Mouse (Mus musculus): ENCODE results near the gene Tnfrsf23. TPM values are rescaled to one million over a fixed set of nuclear protein-coding genes. Genes with fewer than 3 reads are reported as not detected.
"Not testable (repeated sequence)": the region's sequence is repeated elsewhere in the genome, so short reads cannot be mapped to it uniquely, and the experiment has no call there.

Gene Tnfrsf23
- polyA plus RNA-seq, 1 experiment from 2014 or later = 5.0 TPM

DNA sequence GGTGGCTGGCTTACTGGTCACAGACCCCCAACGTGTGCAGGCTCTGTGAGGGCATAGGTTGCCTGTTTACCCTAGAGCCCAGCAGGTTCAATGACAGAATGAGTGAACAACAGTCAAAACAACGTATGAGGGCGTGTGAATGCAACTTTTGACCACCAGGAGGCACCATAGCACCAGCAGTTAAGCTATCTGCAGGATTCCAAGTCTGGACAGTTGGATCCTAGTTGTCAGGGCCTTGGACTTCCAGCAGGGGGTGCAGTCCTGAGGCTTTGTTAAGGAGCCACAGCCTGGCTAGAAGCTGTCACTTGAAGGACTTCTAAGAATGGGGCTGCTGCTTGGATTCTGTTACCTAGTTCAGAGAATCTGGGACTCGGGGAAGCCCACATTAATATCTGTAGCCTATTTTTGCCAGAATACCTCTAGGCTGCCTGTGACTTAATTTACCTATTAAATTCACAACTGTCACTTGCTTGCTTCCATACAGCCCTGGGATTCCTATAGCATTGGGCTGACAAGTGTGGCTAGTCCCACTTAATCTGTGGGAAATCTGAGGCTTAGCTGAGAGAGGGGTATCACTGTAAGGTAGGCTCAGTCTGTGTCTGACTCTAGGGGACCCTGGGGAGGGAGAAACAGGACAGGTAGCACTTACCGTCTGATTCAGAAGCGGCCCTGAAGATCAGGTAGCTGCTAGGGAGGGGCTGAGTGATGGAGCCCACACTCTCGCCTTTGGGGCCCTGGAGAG is 21.2 kb upstream of the Tnfrsf23 start:
- H3K4me1 ChIP-seq = peaks cover under 1% of the 10 kb centered on the region
- H3K27me3 ChIP-seq = no peaks in the 10 kb centered on the region
- no peak overlapping the region for H3K27ac ChIP-seq
- H3K36me3 ChIP-seq = peaks cover 93% of the 10 kb centered on the region
- H3K9me3 ChIP-seq = no peaks in the 10 kb centered on the region
- ATAC-seq (ENCODE audit: insufficient number of reproducible peaks, low FRiP score, low TSS enrichment, low read depth) = peak; percentile 63; the same call in 1 of the 2 replicates
- no peak overlapping the region for H3K4me2 ChIP-seq
- no peak overlapping the region for H3K9ac ChIP-seq
- 33% methylated on average over 7 of the region's 7 CpGs for WGBS
- H3K4me3 ChIP-seq = no peak overlapping the region

GRCm38 (mm10) chr7:143696140-143696539 is 10.5 kb upstream of the Tnfrsf23 start:
- no peak for ATAC-seq (ENCODE audit: insufficient number of reproducible peaks, low FRiP score, low TSS enrichment, low read depth)
- WGBS = 58% methylated on average over 2 of the region's 2 CpGs

GRCm38 (mm10) chr7:143694550-143694949 is 8.9 kb upstream of the Tnfrsf23 start:
- Histone ChIP-seq H3K27me3 (no peaks in the 10 kb centered on the region), H3K9me3 (no peaks in the 10 kb centered on the region), H3K4me2 (no peak overlapping the region), H3K4me3 (no peak overlapping the region), H3K9ac (no peak overlapping the region), H3K36me3 (peaks cover 94% of the 10 kb centered on the region), H3K4me1 (no peaks in the 10 kb centered on the region), H3K27ac (no peak overlapping the region)
- 90% methylated on average over 7 of the region's 7 CpGs for WGBS
- ATAC-seq (ENCODE audit: insufficient number of reproducible peaks, low FRiP score, low TSS enrichment, low read depth) = no peak

More at GRCm38 (mm10) chr7:143696140-143696539, 10.5 kb upstream of the Tnfrsf23 start:
- Histone ChIP-seq H3K4me1 (no peaks in the 10 kb centered on the region), H3K27ac (no peak overlapping the region), H3K36me3 (peaks cover 89% of the 10 kb centered on the region), H3K4me2 (no peak overlapping the region), H3K9me3 (no peaks in the 10 kb centered on the region), H3K9ac (no peak overlapping the region), H3K4me3 (no peak overlapping the region), H3K27me3 (no peaks in the 10 kb centered on the region)

- no peaks in the 10 kb centered on the region for H3K9me3 ChIP-seq
- H3K36me3 ChIP-seq = peaks cover 98% of the 10 kb centered on the region
- no peak overlapping the region for H3K4me3 ChIP-seq
- no peaks in the 10 kb centered on the region for H3K4me1 ChIP-seq
- no peak for ATAC-seq (ENCODE audit: insufficient number of reproducible peaks, low FRiP score, low TSS enrichment, low read depth)
- WGBS = 90% methylated on average over 12 of the region's 12 CpGs
- H3K4me2 ChIP-seq = no peak overlapping the region
- H3K27ac ChIP-seq = no peak overlapping the region
- no peaks in the 10 kb centered on the region for H3K27me3 ChIP-seq
- no peak overlapping the region for H3K9ac ChIP-seq
Observed at GRCm38 (mm10) chr7:143692746-143693510, 7.3 kb upstream of the Tnfrsf23 start.

DNA sequence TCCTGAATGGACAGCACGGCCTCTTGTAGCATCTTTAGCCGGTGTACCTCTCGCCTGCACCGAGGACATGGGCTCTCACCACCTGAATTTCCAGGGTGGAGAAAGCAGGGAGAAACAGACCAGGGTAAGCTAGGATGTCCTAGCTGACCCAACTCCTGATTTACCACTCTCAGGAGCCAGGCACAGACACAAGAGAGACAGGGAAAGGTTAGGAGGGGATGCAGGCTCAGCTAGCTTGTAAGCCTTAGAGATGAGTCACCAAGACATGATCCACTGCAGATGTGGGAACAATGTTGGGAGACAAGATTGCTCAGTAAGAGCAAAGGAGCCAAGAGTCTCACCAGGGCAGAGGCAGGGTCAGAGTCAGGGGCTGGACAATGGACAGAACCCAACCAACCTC is 6.2 kb upstream of the Tnfrsf23 start:
- Histone ChIP-seq H3K4me2 (no peak overlapping the region), H3K27me3 (no peaks in the 10 kb centered on the region), H3K4me1 (no peaks in the 10 kb centered on the region), H3K9me3 (no peaks in the 10 kb centered on the region), H3K9ac (no peak overlapping the region), H3K4me3 (no peak overlapping the region), H3K27ac (no peak overlapping the region), H3K36me3 (peaks cover 96% of the 10 kb centered on the region)
- no peak for ATAC-seq (ENCODE audit: insufficient number of reproducible peaks, low FRiP score, low TSS enrichment, low read depth)
- 96% methylated on average over 4 of the region's 4 CpGs for WGBS

GRCm38 (mm10) chr7:143691181-143691580 is 5.5 kb upstream of the Tnfrsf23 start:
- ATAC-seq (ENCODE audit: insufficient number of reproducible peaks, low FRiP score, low TSS enrichment, low read depth) = no peak
- Histone ChIP-seq H3K27me3 (no peaks in the 10 kb centered on the region), H3K4me3 (no peak overlapping the region), H3K9me3 (no peaks in the 10 kb centered on the region), H3K36me3 (peaks cover 88% of the 10 kb centered on the region), H3K27ac (no peak overlapping the region), H3K9ac (no peak overlapping the region), H3K4me1 (no peaks in the 10 kb centered on the region), H3K4me2 (no peak overlapping the region)
- 82% methylated on average over 5 of the region's 5 CpGs for WGBS

DNA sequence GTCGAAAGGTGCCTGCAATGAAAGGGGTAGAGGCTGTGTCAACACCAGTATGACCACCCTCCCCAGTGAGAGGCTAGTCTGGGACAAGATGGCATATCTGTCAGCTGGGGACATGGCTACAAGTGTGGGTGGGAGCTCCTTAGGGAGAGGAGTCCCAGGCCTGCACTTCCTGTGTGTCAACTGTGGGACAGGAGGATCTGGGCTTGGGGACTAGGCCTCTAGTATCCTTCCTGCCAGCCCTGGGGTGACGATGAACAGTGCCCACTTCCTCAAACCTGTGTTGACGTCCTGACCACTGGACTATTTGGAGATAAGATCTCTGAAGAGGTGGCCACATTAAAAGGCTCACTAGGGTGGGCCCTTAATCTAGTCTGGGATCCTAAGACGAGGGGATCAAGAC is 4.3 kb upstream of the Tnfrsf23 start:
- WGBS = 68% methylated on average over 4 of the region's 4 CpGs
- Histone ChIP-seq H3K4me3 (no peak overlapping the region), H3K9ac (no peak overlapping the region), H3K4me1 (peaks cover 4% of the 10 kb centered on the region; the same call in 1 of the 2 replicates), H3K9me3 (no peaks in the 10 kb centered on the region), H3K27ac (no peak overlapping the region), H3K36me3 (peaks cover 76% of the 10 kb centered on the region), H3K4me2 (no peak overlapping the region), H3K27me3 (no peaks in the 10 kb centered on the region)
- no peak for ATAC-seq (ENCODE audit: insufficient number of reproducible peaks, low FRiP score, low TSS enrichment, low read depth)

DNA sequence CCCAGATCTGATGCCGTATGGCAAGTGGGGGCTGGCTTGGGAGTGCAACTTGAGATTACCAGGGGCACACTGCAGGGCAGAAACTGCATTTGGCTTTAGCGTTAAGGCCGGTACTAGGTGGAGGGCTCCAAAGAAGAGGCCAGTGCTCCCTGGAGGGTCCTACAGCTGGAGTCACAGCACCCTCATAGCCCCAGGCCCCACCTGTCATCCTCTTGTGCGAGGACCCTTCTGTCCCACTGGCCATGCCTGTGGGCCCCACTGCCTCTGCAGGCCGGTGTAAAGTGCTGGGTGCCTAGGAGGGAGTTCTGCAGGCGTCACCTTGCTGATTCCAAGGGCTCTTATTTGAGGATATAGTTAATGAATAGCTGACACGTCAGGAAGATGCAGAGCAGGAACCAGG is 3.8 kb upstream of the Tnfrsf23 start:
- no peak for ATAC-seq (ENCODE audit: insufficient number of reproducible peaks, low FRiP score, low TSS enrichment, low read depth)
- Histone ChIP-seq H3K27ac (no peak overlapping the region), H3K4me2 (no peak overlapping the region), H3K4me3 (no peak overlapping the region), H3K36me3 (peaks cover 71% of the 10 kb centered on the region), H3K4me1 (peaks cover 4% of the 10 kb centered on the region; the same call in 1 of the 2 replicates), H3K9ac (no peak overlapping the region), H3K27me3 (no peaks in the 10 kb centered on the region), H3K9me3 (no peaks in the 10 kb centered on the region)
- 80% methylated on average over 7 of the region's 7 CpGs for WGBS

GRCm38 (mm10) chr7:143686676-143687075 is 1.0 kb upstream of the Tnfrsf23 start:
- H3K27ac ChIP-seq; H3K4me1 ChIP-seq; H3K4me3 ChIP-seq; ATAC-seq (ENCODE audit: insufficient number of reproducible peaks, low FRiP score, low TSS enrichment, low read depth); H3K27me3 ChIP-seq; H3K9ac ChIP-seq; H3K4me2 ChIP-seq; H3K9me3 ChIP-seq: not testable (repeated sequence)
- H3K36me3 ChIP-seq = peaks cover 43% of the 10 kb centered on the region
- 77% methylated on average over 3 of the region's 3 CpGs for WGBS

DNA sequence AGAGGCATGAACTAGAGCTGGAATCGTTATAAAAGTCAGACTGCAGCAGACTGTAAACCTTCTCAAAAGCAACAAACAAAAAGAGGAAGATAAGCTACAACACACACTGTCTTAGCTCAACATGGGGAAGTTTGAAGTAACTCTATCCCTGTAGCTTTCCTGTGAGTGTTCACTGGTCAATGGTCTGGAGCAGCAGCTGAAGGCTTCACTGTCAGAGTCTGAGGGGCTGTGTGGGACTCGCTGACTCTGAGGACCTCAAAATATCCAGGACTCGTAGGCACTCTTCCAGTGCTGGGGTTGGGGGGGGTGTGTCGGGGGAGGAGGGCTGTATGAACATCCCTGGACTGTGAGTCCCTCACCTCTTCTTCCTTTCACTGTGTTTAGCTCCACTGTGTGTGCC is 519 bp upstream of the Tnfrsf23 start:
- WGBS = 45% methylated on average over 4 of the region's 4 CpGs
- H3K36me3 ChIP-seq = peaks cover 38% of the 10 kb centered on the region
- H3K4me2 ChIP-seq; H3K9me3 ChIP-seq; H3K27ac ChIP-seq; H3K4me1 ChIP-seq; H3K4me3 ChIP-seq; H3K27me3 ChIP-seq; H3K9ac ChIP-seq; ATAC-seq (ENCODE audit: insufficient number of reproducible peaks, low FRiP score, low TSS enrichment, low read depth): not testable (repeated sequence)

DNA sequence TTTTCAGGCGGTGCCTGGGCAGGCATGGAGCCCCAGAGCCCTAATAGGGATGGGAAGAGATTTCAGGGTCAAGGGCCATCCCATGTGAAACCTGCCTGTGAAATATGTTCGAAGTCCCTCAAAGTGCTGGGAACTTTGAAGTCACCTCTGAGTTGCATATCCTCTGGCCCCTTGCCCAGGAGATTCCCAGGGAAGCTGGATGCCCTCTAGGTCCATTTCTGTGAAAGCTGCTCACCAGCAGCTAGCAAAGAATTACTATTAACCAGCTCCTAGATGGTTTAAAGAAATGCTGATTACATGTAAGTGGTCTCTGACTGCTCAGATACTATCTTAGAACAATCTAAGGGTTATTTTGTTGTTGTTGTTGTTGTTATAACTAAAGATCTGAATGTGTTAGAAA is 1.1 kb downstream of the Tnfrsf23 start:
- not testable (repeated sequence) for H3K9me3 ChIP-seq; ATAC-seq (ENCODE audit: insufficient number of reproducible peaks, low FRiP score, low TSS enrichment, low read depth); H3K27ac ChIP-seq; H3K4me1 ChIP-seq; H3K9ac ChIP-seq; H3K4me2 ChIP-seq; H3K4me3 ChIP-seq; H3K27me3 ChIP-seq
- peaks cover 22% of the 10 kb centered on the region for H3K36me3 ChIP-seq
- 85% methylated on average over 1 of the region's 2 CpGs for WGBS

DNA sequence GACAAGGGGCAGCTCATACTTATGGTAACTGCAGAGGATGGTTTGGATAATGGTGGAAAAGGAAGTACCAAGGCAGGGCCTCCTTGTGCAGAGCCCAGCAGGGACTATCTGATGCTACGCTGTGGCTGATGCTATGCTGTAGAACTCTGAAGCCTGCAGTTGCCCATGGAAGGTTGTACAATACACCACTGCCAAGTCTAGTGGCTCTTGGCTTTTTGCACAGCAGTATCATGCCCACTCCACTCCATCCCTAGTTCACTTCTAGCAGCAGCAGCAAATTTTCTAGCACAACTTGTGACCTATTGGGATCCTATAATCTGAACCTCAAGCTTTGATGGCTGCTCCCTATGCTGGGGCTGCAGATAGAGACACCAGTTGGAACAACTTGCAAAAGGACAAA is 4.1 kb downstream of the Tnfrsf23 start:
- H3K4me2 ChIP-seq = no peak overlapping the region
- ATAC-seq (ENCODE audit: insufficient number of reproducible peaks, low FRiP score, low TSS enrichment, low read depth) = no peak
- no peak overlapping the region for H3K4me3 ChIP-seq
- no peaks in the 10 kb centered on the region for H3K36me3 ChIP-seq
- no peaks in the 10 kb centered on the region for H3K27me3 ChIP-seq
- no peak overlapping the region for H3K27ac ChIP-seq
- H3K9me3 ChIP-seq = no peaks in the 10 kb centered on the region
- H3K4me1 ChIP-seq = peaks cover 4% of the 10 kb centered on the region; the same call in 1 of the 2 replicates
- H3K9ac ChIP-seq = no peak overlapping the region
- 100% methylated on average over 1 of the region's 1 CpGs for WGBS

Measured in limb, embryonic 15.5 days (tissue).